Mouse (Mus musculus) neural tube, embryonic 15.5 days (tissue): ENCODE measurements around the gene 4930469K13Rik. TPM values are rescaled to one million over a fixed set of nuclear protein-coding genes. Genes with fewer than 3 reads are reported as not detected.

ENCODE experiments used
- ATAC-seq: fragments of 200-750 bp; cut with Nextera tagmentation; 2 replicates; pipeline ENCODE4 v1.8.0; 2017; ENCODE audit warnings: mild to moderate bottlenecking, moderate TSS enrichment, moderate library complexity; ENCODE audit not compliant: low FRiP score
- H3K27ac ChIP-seq: fragments of 300-500 bp; sonication (generic); replicated peaks from 2 replicates; pipeline ENCODE4 v1.5.1; 2015; ENCODE audit warnings: mild to moderate bottlenecking, inconsistent platforms
- H3K27me3 ChIP-seq: fragments of 300-500 bp; sonication (generic); replicated peaks from 2 replicates; pipeline ENCODE4 v1.6.1; 2015; ENCODE audit warnings: inconsistent platforms
- H3K36me3 ChIP-seq: fragments of 300-500 bp; sonication (generic); 2 replicates; pipeline ENCODE4 v1.6.1; 2015; ENCODE audit warnings: inconsistent platforms
- H3K4me1 ChIP-seq: fragments of 300-500 bp; sonication (generic); 2 replicates; pipeline ENCODE4 v1.6.1; 2015; ENCODE audit warnings: inconsistent platforms
- H3K4me2 ChIP-seq: fragments of 300-500 bp; sonication (generic); 2 replicates; pipeline ENCODE4 v1.6.1; 2015; ENCODE audit warnings: inconsistent platforms, mild to moderate bottlenecking, moderate library complexity
- H3K4me3 ChIP-seq: fragments of 300-500 bp; sonication (generic); replicated peaks from 2 replicates; pipeline ENCODE4 v1.5.1; 2015; ENCODE audit warnings: mild to moderate bottlenecking, inconsistent platforms
- H3K9ac ChIP-seq: fragments of 300-500 bp; sonication (generic); replicated peaks from 2 replicates; pipeline ENCODE4 v1.6.1; 2015; ENCODE audit warnings: mild to moderate bottlenecking, inconsistent platforms
- H3K9me3 ChIP-seq: fragments of 300-500 bp; sonication (generic); replicated peaks from 2 replicates; pipeline ENCODE4 v1.6.1; 2016; ENCODE audit warnings: inconsistent platforms
- WGBS: fragments of 180-500 bp; shearing (Covaris S2); methylation state at CpG from one replicate; pipeline ENCODE4 v1.1.7; 2015; ENCODE audit warnings: mixed read lengths; 5-methylcytosine and 5-hydroxymethylcytosine counted together
- polyA plus RNA-seq: library from polyadenylated mRNA; unstranded; fragments of >200 nt; fragmentation: Nextera tagmentation; extraction: Ambion mirVana; gene quantifications from 2 replicates; pipeline ENCODE4 v1.2.1, GENCODE M21; 2015

4930469K13Rik gene
- polyA plus RNA-seq, 1 experiment from 2014 or later, result 24.1 TPM

- no peak overlapping the region for H3K27ac ChIP-seq
- H3K36me3 ChIP-seq, result no peaks in the 10 kb centered on the region
- no peaks in the 10 kb centered on the region for H3K27me3 ChIP-seq
- no peaks in the 10 kb centered on the region for H3K9me3 ChIP-seq
- peaks cover 7% of the 10 kb centered on the region; the same call in 1 of the 2 replicates for H3K4me1 ChIP-seq
- ATAC-seq, result no peak
- no peak overlapping the region for H3K4me3 ChIP-seq
- no peak overlapping the region for H3K9ac ChIP-seq
- H3K4me2 ChIP-seq, result no peak overlapping the region
- 75% methylated on average over 5 of the region's 5 CpGs for WGBS
These were observed 95.8 kb downstream of the 4930469K13Rik start for GRCm38 (mm10) chr11:34002593-34002965.

- Histone ChIP-seq H3K9me3 (no peaks in the 10 kb centered on the region), H3K9ac (no peak overlapping the region), H3K27ac (no peak overlapping the region), H3K36me3 (no peaks in the 10 kb centered on the region), H3K4me1 (peaks cover 7% of the 10 kb centered on the region; the same call in 1 of the 2 replicates), H3K4me3 (no peak overlapping the region), H3K4me2 (no peak overlapping the region), H3K27me3 (no peaks in the 10 kb centered on the region)
- WGBS, result 12% methylated on average over 5 of the region's 5 CpGs
- ATAC-seq, result no peak
These were observed 96.3 kb downstream of the 4930469K13Rik start for GRCm38 (mm10) chr11:34001938-34002592.

DNA sequence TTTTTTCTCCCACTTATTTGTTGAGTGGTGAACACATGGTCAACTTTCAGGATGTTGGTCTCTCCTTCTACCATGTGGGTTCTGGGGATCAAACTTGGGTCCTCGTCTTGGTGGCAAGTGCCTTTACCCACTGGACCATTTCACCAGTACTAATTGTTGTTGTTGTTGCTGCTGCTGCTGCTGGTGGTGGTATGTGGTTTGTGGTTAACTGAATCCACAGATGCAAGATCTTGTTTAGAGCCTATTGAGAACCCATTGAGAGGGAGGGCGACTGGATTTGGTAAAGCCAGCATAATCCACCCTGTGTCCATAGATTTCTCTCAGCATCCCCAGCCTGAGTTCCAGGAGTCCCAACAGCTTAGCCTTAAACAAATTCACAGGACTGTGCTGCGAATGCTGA lies 97.9 kb downstream of the 4930469K13Rik start:
- whole genome bisulfite sequencing, result 85% methylated on average over 3 of the region's 3 CpGs
- Histone ChIP-seq H3K9ac (no peak overlapping the region), H3K4me2 (no peak overlapping the region), H3K36me3 (no peaks in the 10 kb centered on the region), H3K27ac (no peak overlapping the region), H3K4me3 (no peak overlapping the region), H3K4me1 (peaks cover 9% of the 10 kb centered on the region; the same call in 1 of the 2 replicates), H3K27me3 (no peaks in the 10 kb centered on the region), H3K9me3 (no peaks in the 10 kb centered on the region)
- ATAC-seq, result no peak

DNA sequence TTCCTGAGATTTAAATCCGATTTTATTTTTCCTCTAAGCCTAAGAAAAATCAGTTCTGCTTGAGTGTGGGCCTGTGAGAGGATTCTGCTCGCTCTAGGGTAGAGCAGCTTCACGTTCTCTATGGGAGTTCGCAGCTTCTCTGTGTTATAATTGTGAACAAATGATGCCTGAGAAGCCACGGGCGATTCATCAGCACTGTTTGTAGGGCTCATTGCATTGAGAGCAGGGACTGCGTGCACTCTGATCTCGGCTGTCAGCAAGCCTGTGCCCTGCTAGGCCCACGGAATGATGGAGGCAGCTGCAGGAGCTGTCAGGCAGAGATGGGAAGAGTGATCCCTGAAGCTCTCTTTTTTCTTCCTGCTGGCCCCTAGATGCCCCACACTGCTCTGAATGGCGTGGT lies 100.1 kb downstream of the 4930469K13Rik start:
- ATAC-seq, result no peak
- Histone ChIP-seq H3K4me3 (no peak overlapping the region), H3K4me1 (peaks cover 14% of the 10 kb centered on the region), H3K27ac (peak overlapping the region; percentile 33; the same call in 1 of the 2 replicates), H3K9ac (no peak overlapping the region), H3K27me3 (no peaks in the 10 kb centered on the region), H3K4me2 (no peak overlapping the region), H3K9me3 (no peaks in the 10 kb centered on the region), H3K36me3 (no peaks in the 10 kb centered on the region)
- WGBS, result 47% methylated on average over 10 of the region's 10 CpGs

DNA sequence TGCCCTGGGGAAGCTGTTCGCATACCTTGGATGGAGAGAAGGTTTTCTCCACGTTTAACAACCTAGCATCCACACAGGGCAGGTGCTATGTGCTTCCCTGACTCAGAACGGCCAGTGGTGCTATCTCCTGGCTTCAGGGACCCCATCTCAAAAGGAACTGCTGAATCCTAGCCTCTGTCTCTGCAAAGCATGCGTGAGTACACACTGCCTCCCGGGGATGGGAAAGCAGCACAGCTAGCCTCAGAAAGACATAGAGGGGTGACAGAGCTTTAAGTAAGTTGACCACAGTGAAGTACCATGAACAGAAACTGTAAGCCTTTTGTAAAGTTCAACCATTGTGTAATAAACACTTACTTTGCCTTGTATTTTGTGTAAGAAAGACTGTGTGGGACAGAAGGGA lies 104.9 kb downstream of the 4930469K13Rik start:
- 61% methylated on average over 5 of the region's 5 CpGs for whole genome bisulfite sequencing
- Histone ChIP-seq H3K27ac (no peak overlapping the region), H3K4me3 (no peak overlapping the region), H3K4me1 (peaks cover 23% of the 10 kb centered on the region), H3K9ac (no peak overlapping the region), H3K27me3 (no peaks in the 10 kb centered on the region), H3K4me2 (peak overlapping the region; percentile 38; the same call in 1 of the 2 replicates), H3K36me3 (no peaks in the 10 kb centered on the region), H3K9me3 (no peaks in the 10 kb centered on the region)
- no peak for ATAC-seq

DNA sequence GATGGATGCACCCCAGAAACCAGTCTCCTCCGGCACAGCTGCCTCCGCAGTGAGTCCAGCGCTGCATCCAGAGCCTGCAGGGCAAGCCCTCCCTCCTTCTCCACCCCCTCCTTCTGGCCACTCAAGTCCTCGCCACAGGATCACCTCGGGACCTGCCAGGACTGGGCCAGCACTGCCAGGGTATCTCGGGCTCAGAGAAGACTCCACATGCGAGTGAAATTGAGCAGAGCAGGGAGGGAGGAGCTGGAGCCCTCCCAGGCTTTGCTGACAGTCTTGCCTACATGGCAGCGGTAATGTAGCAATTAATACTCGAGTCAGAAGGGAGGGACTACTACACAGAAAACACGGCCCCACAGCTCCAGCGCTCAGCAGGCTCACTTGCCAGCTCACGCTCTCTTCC lies 105.4 kb downstream of the 4930469K13Rik start, which contains the start of gene Kcnip1:
Gene Kcnip1, minus strand, starts transcription at position 215 of the 400 bp plus-strand sequence.
- no peak within 1 kb of the TSS for H3K9ac ChIP-seq
- 19% methylated on average over 12 of the region's 12 CpGs for WGBS
- H3K4me3 ChIP-seq, result no peak within 1 kb of the TSS

GRCm38 (mm10) chr11:33990002-33990401 lies 108.4 kb downstream of the 4930469K13Rik start:
- peaks cover 17% of the 10 kb centered on the region for H3K4me1 ChIP-seq
- H3K9ac ChIP-seq, result no peak overlapping the region
- H3K36me3 ChIP-seq, result no peaks in the 10 kb centered on the region
- no peaks in the 10 kb centered on the region for H3K27me3 ChIP-seq
- no peak overlapping the region for H3K4me3 ChIP-seq
- 86% methylated on average over 5 of the region's 5 CpGs for WGBS
- no peak overlapping the region for H3K4me2 ChIP-seq
- no peak for ATAC-seq
- no peaks in the 10 kb centered on the region for H3K9me3 ChIP-seq
- no peak overlapping the region for H3K27ac ChIP-seq

More for the DNA sequence above, 105.4 kb downstream of the 4930469K13Rik start, which contains the start of gene Kcnip1:
- Histone ChIP-seq H3K27me3 (no peaks in the 10 kb centered on the region), H3K9me3 (no peaks in the 10 kb centered on the region), H3K36me3 (no peaks in the 10 kb centered on the region), H3K27ac (no peak within 1 kb of the TSS), H3K4me1 (peaks cover 19% of the 10 kb centered on the region), H3K4me2 (peak within 1 kb of the TSS; percentile 38)
- ATAC-seq, result peak; percentile 51; the same call in 1 of the 2 replicates

DNA sequence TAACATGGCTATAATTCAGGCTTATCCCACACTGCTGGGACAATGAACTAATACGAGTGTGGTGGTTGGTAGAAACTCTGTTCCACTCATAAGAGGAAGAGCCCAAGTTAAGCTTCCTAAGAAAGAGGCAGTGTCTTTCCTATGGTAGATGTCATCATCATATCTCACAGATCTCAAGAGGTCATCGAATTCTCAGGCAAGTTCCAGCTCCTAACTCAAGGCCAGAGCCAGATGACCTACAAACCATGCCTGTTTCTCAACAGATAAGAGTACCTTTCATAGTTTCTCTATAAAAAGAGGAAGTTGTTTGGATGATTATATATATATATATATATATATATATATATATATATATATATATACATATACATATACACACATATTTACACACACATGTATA lies 111.8 kb downstream of the 4930469K13Rik start:
- H3K27ac ChIP-seq, result no peak overlapping the region
- no peak overlapping the region for H3K4me2 ChIP-seq
- no peaks in the 10 kb centered on the region for H3K36me3 ChIP-seq
- H3K4me1 ChIP-seq, result no peaks in the 10 kb centered on the region
- WGBS, result 84% methylated on average over 2 of the region's 2 CpGs
- ATAC-seq, result no peak
- H3K27me3 ChIP-seq, result no peaks in the 10 kb centered on the region
- H3K9me3 ChIP-seq, result no peaks in the 10 kb centered on the region
- H3K4me3 ChIP-seq, result no peak overlapping the region
- H3K9ac ChIP-seq, result no peak overlapping the region

DNA sequence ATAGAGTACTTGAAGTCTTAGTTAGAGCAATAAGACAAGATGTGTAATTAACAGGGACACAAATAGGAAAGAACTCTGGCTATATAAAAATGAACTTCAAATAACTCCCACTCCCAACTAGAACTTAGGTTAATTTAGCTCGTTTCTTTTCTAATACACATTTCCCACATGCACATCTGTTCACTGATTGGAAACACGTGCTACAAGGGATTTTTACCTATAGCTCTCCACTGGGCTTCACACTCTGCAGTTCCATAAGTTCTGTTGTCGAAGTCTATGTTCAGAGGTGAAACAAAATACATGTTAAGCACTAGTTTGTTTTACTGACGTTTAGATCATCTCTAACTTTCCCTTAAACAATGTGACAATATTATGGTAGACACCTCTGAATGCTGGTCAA lies 118.2 kb downstream of the 4930469K13Rik start:
- Histone ChIP-seq H3K27ac (no peak overlapping the region), H3K4me3 (no peak overlapping the region), H3K9ac (no peak overlapping the region), H3K9me3 (no peaks in the 10 kb centered on the region), H3K4me1 (no peaks in the 10 kb centered on the region), H3K4me2 (no peak overlapping the region), H3K27me3 (no peaks in the 10 kb centered on the region), H3K36me3 (no peaks in the 10 kb centered on the region)
- WGBS, result 84% methylated on average over 4 of the region's 4 CpGs
- ATAC-seq, result no peak

GRCm38 (mm10) chr11:33975121-33975520 lies 123.2 kb downstream of the 4930469K13Rik start:
- Histone ChIP-seq H3K9me3 (no peaks in the 10 kb centered on the region), H3K36me3 (no peaks in the 10 kb centered on the region), H3K27ac (no peak overlapping the region), H3K9ac (no peak overlapping the region), H3K4me2 (no peak overlapping the region), H3K4me1 (no peaks in the 10 kb centered on the region), H3K4me3 (no peak overlapping the region), H3K27me3 (no peaks in the 10 kb centered on the region)
- no peak for ATAC-seq
- WGBS, result 82% methylated on average over 2 of the region's 2 CpGs

DNA sequence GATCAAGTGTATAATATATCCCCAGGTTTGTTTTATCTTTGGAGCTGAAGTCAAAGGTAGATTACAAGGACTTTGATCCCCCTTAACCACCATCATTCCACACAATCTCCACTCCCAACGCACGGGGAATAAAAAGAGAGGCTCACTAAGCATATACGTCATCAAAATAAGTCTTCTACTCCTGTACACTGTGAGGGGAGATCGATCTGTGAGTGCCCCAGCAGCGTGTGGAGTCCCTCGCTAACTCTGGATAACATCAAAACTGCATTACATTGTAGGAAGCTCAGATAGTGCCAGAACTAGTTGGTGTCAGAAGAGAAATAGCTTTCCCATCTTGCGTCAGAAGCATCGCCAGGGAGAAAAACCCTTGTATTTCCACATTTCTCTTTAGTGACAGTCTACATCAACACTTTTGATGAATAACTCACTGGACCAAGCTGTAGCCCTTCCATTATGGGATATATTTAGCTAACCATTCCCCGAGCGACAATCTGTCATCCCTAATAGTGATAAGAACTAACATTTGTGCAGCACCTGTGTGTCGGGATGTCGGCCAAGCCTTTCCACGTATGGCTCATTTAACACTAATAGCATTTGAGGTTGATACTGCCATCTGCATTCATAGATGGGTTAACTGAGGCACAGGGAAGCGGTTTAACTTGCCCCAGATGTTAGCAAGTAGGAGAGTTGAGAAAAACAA lies 123.9 kb downstream of the 4930469K13Rik start:
- Histone ChIP-seq H3K4me1 (no peaks in the 10 kb centered on the region), H3K27ac (no peak overlapping the region), H3K4me3 (no peak overlapping the region), H3K9ac (no peak overlapping the region), H3K9me3 (no peaks in the 10 kb centered on the region), H3K4me2 (no peak overlapping the region), H3K27me3 (no peaks in the 10 kb centered on the region), H3K36me3 (no peaks in the 10 kb centered on the region)
- ATAC-seq, result no peak
- 72% methylated on average over 14 of the region's 14 CpGs for WGBS

DNA sequence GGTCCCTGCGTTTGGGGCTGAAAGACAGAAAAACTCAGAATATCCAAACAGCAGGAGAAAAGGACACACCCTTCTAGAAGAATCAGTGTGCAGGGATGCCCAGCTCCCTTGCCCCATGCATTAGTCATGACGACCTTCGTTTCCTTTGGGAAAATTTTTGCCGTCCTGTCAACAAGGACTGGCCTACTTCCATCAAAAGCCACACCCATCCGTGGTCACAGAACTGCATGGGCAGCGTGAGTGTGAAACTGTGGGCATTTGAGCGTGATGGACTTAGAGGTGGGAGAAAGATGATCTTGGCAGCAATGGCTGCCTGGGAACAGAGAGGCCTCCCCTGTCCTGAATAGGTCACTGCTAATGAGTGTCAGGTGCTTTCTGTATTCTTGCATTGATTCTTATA lies 126.2 kb downstream of the 4930469K13Rik start:
- WGBS, result 89% methylated on average over 7 of the region's 7 CpGs
- Histone ChIP-seq H3K27ac (no peak overlapping the region), H3K27me3 (no peaks in the 10 kb centered on the region), H3K4me1 (no peaks in the 10 kb centered on the region), H3K4me3 (no peak overlapping the region), H3K4me2 (no peak overlapping the region), H3K9ac (no peak overlapping the region), H3K36me3 (no peaks in the 10 kb centered on the region), H3K9me3 (no peaks in the 10 kb centered on the region)
- no peak for ATAC-seq
